Mouse (Mus musculus) stomach, embryonic 16.5 days (tissue): ENCODE measurements around the gene BC030867. TPM values are rescaled to one million over a fixed set of nuclear protein-coding genes. Genes with fewer than 3 reads are reported as not detected.

Experiments used
- ATAC-seq: fragments of 200-750 bp; cut with Nextera tagmentation; 2 replicates; pipeline ENCODE4 v1.8.0; 2017; ENCODE audit warnings: moderate number of reproducible peaks, moderate TSS enrichment; ENCODE audit not compliant: insufficient read depth, low FRiP score
- H3K27ac ChIP-seq: fragments of 300-500 bp; sonication (generic); 2 replicates; pipeline ENCODE4 v1.5.1; 2014; ENCODE audit warnings: low read length
- H3K27me3 ChIP-seq: fragments of 300-500 bp; sonication (generic); 2 replicates; pipeline ENCODE4 v1.6.1; 2014; ENCODE audit warnings: low read length, control low read depth, mixed read lengths; ENCODE audit not compliant: control insufficient read depth, insufficient read depth
- H3K36me3 ChIP-seq: fragments of 300-500 bp; sonication (generic); 2 replicates; pipeline ENCODE4 v1.6.1; 2014; ENCODE audit warnings: low read length; ENCODE audit not compliant: control insufficient read depth, insufficient read depth
- H3K4me1 ChIP-seq: fragments of 300-500 bp; sonication (generic); 2 replicates; pipeline ENCODE4 v1.6.1; 2014; ENCODE audit warnings: low read length, control low read depth, mixed read lengths; ENCODE audit not compliant: control insufficient read depth, insufficient read depth
- H3K4me2 ChIP-seq: fragments of 300-500 bp; sonication (generic); 2 replicates; pipeline ENCODE4 v1.6.1; 2014; ENCODE audit warnings: low read depth, low read length, mixed read lengths
- H3K4me3 ChIP-seq: fragments of 300-500 bp; sonication (generic); replicated peaks from 2 replicates; pipeline ENCODE4 v1.5.1; 2014; ENCODE audit warnings: mild to moderate bottlenecking, low read length
- H3K9ac ChIP-seq: fragments of 300-500 bp; sonication (generic); 2 replicates; pipeline ENCODE4 v1.6.1; 2014; ENCODE audit warnings: low read length
- H3K9me3 ChIP-seq: fragments of 300-500 bp; sonication (generic); replicated peaks from 2 replicates; pipeline ENCODE4 v1.6.1; 2016; ENCODE audit warnings: low read length, control low read depth; ENCODE audit not compliant: control insufficient read depth
- WGBS: fragments of 180-500 bp; shearing (Covaris S2); extraction: QIAGEN DNeasy Blood & Tissue Kit; methylation state at CpG from one replicate; pipeline ENCODE4 v1.1.7; 2014; 5-methylcytosine and 5-hydroxymethylcytosine counted together
- polyA plus RNA-seq: library from polyadenylated mRNA; unstranded; fragments of >200 nt; fragmentation: Nextera tagmentation; extraction: Ambion mirVana; gene quantifications from 2 replicates; pipeline ENCODE4 v1.2.1, GENCODE M21; 2015

Gene BC030867
- polyA plus RNA-seq, 1 experiment from 2014 or later = 12.4 TPM

DNA sequence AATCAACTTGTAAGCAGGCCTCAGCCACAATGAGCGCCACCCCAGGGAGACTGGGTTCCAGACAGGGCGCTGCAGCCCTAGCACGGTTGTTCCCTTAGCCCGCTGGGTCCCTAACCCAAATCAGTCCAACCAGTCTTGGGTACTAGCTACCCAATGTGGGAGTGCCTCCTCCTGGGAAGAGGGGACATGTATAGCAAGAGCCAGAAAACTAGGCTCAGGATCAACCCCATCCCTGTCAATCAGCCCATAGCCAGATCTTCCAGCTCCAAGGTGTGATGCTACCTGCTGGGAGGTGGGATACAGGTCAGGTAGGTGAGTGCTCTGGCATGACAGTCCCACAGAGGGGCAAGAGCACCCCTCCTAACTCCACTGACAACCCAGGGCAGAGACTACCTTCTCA is 41.5 kb downstream of the BC030867 start:
- peaks cover 11% of the 10 kb centered on the region; the same call in 1 of the 2 replicates for H3K36me3 ChIP-seq

DNA sequence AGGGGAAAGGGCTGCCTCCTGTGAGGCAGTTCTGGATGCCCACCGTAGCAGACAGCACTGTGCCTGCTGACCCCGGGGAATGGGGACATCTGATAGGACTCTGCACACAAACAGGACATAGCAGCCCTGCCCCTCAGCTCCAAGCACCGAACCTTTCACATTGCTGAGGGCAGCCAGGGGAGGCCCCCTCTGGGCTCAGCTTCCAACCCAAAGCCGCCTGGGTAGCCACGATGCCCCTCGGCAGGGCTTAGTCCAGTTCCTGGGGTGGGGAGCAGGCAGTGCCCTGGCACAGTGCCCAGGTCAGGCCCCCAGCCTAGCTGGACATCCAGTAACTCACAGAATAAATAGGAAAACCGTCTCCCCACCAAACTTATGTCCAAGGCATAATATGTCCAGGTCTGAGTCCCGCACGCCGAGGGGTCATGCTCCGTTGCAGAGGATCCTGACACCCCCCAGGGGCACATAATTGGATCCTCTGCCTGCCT is 42.4 kb downstream of the BC030867 start:
- 84% methylated on average over 11 of the region's 11 CpGs for WGBS
- Histone ChIP-seq H3K4me3 (no peak overlapping the region), H3K9me3 (no peaks in the 10 kb centered on the region), H3K36me3 (peaks cover 11% of the 10 kb centered on the region; the same call in 1 of the 2 replicates), H3K4me1 (peaks cover 15% of the 10 kb centered on the region), H3K9ac (no peak overlapping the region), H3K27me3 (no peaks in the 10 kb centered on the region), H3K27ac (no peak overlapping the region), H3K4me2 (no peak overlapping the region)
- no peak for ATAC-seq

More for the DNA sequence above, 41.5 kb downstream of the BC030867 start:
- Histone ChIP-seq H3K27me3 (no peaks in the 10 kb centered on the region), H3K4me3 (no peak overlapping the region), H3K9ac (no peak overlapping the region), H3K27ac (no peak overlapping the region), H3K9me3 (no peaks in the 10 kb centered on the region), H3K4me1 (peaks cover 18% of the 10 kb centered on the region), H3K4me2 (no peak overlapping the region)
- WGBS = 79% methylated on average over 4 of the region's 4 CpGs
- no peak for ATAC-seq

DNA sequence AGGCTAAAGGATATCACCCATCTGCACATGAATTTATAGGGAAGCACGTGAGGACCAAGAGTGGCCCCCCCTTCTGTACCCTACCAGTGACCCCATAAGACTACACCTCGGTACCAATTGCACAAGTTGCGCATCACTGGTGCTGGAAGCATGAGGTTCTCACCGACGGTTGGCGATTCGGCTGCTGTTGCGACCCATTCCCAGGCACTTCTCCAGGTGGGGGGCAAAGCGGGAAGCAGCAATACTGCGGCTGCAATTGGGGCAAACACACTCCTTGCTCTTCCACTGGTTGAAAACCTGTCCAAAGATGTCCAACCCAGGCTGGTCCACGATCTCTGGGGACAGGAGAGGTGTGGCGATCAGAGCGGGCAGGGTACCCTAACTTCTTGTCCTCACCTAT is 45.3 kb downstream of the BC030867 start:
- Histone ChIP-seq H3K9ac (0 out of 2 replicates have a peak overlapping the region, but pooled peaks have one; percentile 97), H3K36me3 (peaks cover 8% of the 10 kb centered on the region; the same call in 1 of the 2 replicates), H3K27ac (no peak overlapping the region), H3K4me3 (no peak overlapping the region), H3K4me1 (peaks cover 20% of the 10 kb centered on the region; the same call in 1 of the 2 replicates), H3K4me2 (no peak overlapping the region), H3K9me3 (no peaks in the 10 kb centered on the region), H3K27me3 (no peaks in the 10 kb centered on the region)
- 92% methylated on average over 13 of the region's 13 CpGs for WGBS
- no peak for ATAC-seq

DNA sequence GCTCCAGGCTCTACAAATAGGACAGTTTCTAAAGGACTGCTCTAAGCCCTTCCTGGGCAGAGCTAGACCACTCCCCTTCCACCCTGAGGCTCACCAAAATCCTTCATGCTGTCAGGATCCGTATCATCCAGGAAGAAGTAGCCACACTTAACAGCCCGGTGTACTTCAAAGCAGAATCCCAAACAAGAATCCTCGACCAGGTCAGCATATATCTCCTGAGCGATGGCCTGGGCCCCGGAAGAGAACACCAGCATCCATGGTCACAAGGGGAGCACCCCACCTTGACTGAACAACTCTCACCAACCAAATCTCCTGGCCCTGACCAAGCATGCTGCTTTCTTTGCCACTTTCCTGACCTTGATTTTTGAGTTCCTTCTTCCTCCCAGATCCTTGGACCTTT is 45.7 kb downstream of the BC030867 start:
- H3K4me3 ChIP-seq = no peak overlapping the region

DNA sequence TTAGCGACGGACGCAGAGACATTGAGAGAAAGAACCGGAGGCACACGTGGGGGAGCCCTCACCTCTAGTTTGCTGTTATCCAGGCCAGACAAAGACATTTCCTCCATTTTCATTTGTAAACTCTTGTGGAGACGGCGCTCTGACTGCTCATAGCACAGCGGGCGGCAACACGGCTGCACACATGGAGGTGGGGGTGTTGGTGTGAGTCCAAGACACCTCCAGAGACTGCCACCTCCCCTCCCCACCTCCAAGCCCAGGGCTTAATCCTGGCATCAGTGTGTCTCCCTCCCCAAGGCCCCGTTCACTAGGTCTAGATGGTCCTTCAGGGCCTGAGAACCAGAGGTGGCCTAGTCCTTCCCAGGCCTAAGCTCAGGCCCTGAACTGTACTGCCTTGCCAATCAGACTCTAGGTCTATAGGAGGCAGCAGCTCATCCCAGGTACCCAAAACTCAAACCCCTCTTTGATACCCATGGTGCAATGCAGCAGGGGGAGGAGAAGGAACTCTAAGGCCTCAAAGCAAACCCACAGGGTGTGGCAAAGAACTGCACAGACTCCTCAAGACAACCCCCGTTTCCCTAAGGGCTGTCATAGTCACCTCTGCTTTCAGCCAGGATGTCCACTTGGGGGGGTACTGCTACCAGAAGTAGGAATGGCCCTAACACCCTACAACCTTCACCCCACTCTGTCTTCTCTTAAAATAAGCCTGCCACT is 46.4 kb downstream of the BC030867 start:
- Histone ChIP-seq H3K27ac (peak overlapping the region; percentile 99), H3K36me3 (peaks cover 8% of the 10 kb centered on the region; the same call in 1 of the 2 replicates), H3K9ac (peak overlapping the region; percentile 97), H3K4me3 (peak overlapping the region; percentile 88), H3K9me3 (no peaks in the 10 kb centered on the region; the same call in 1 of the 2 replicates), H3K4me1 (peaks cover 20% of the 10 kb centered on the region; the same call in 1 of the 2 replicates), H3K27me3 (no peaks in the 10 kb centered on the region), H3K4me2 (peak overlapping the region; percentile 75)
- WGBS = 55% methylated on average over 12 of the region's 12 CpGs
- ATAC-seq = no peak

More for the DNA sequence above, 45.7 kb downstream of the BC030867 start:
- H3K4me1 ChIP-seq = peaks cover 20% of the 10 kb centered on the region; the same call in 1 of the 2 replicates
- H3K4me2 ChIP-seq = peak overlapping the region; percentile 75
- H3K36me3 ChIP-seq = peaks cover 8% of the 10 kb centered on the region; the same call in 1 of the 2 replicates
- peak overlapping the region; percentile 97; the same call in 1 of the 2 replicates for H3K9ac ChIP-seq
- WGBS = 61% methylated on average over 5 of the region's 5 CpGs
- ATAC-seq = no peak
- no peaks in the 10 kb centered on the region for H3K27me3 ChIP-seq
- no peaks in the 10 kb centered on the region for H3K9me3 ChIP-seq
- H3K27ac ChIP-seq = no peak overlapping the region; the same call in 1 of the 2 replicates

DNA sequence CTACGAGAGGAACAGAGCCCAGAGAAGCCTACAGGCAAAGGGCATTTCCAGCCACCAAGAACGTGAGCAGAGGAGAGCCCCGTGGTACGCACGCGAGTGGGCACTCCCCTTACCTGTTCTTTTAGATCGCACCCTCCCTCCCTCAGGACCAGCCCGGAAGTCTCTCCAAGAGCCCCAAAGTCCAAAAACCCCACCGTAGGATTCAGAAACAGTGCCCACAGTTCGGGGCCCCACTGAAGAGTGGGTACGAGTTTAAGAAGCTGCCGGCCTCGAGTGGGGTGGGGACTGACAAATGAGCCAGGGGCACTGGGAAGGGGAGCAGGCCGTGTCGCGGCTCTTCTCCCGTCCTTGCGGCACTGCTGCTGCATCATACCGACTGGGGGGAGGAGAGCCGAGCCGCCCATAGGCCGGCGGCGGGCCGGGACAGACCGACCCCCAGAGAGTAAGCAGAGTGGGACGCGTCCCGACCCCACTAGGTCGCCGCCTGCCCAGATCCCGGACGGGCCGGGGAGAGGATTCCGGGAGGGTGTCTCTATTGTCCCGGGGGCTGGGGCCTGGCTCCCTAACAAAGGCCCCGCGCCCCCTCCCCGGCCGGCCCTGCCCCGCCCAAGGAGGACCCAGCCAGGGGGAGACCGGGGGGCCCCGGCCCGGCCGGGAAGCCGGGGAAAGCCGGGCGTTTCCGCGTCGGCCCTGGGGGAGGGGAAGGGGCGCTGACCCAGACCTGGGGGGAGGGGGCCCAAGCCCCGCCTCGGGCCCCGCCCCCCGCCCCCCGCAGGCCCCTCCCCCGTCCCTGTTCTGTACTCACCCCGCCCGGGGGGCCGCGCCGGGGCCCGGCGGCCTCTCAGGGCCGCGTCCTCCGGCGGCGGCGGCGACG is 47.2 kb downstream of the BC030867 start:
- WGBS = under 1% methylated on average over 56 of the region's 73 CpGs
- H3K4me3 ChIP-seq = peak overlapping the region; percentile 88
- peak overlapping the region; percentile 75 for H3K4me2 ChIP-seq
- peaks cover 8% of the 10 kb centered on the region; the same call in 1 of the 2 replicates for H3K36me3 ChIP-seq
- peak overlapping the region; percentile 99 for H3K27ac ChIP-seq
- no peaks in the 10 kb centered on the region; the same call in 1 of the 2 replicates for H3K9me3 ChIP-seq
- H3K4me1 ChIP-seq = peaks cover 20% of the 10 kb centered on the region; the same call in 1 of the 2 replicates
- ATAC-seq = peak; percentile 39
- H3K9ac ChIP-seq = peak overlapping the region; percentile 97
- H3K27me3 ChIP-seq = no peaks in the 10 kb centered on the region

DNA sequence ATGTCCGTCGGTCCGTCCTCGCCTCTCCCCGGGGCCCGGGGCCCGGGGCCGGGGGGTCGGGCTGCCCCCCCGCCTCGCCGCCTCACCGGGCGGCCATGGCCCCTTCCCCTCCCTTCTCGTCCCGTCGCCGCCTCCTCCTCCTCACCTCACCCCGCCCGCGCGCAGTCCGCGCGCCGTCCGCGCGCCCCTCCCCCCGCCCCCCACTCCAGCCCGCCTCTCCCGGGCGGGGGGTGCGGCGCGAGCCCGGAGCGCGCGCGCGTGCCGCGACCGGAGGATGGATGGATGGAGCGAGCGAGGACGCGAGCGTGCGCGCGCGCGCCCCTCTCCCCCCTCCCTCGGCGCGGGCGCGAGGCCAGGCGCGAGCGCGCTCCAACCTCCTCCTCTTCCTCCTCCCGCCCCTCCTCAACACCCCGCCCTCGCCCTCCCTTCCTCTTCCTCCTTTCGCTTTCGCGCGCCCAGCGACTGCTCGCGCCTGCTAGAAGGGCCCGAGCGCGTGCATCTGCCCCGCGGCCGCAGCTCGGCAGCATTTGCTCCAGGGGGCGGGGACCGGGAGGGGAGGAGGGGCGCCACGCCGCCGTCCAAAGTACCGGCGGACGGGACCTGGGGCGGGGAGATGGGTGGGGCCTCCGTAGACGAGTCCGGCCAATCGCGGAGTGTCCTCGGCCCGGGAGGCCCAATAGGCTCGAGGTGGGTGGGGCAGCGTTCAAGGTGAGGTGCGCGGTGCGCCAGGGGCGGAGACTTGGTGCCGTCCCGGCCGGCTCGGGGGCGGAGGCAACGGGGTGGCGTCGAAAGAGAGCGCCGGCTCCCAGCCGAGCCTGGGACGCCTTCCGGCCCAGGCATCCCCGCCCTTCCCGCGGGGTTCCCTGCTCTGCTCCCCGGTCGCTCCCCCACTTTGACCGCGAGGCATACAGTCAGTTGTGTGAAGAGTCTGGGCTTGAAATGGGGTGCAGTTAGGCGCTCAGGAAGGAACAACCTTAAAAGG is 48.1 kb downstream of the BC030867 start, which contains the start of gene Atxn7l3:
Gene Atxn7l3 (minus strand): TSS at position 141 of the 982 bp plus-strand sequence.
- H3K27me3 ChIP-seq = no peaks in the 10 kb centered on the region
- no peaks in the 10 kb centered on the region; the same call in 1 of the 2 replicates for H3K9me3 ChIP-seq
- peak within 1 kb of the TSS; percentile 97 for H3K9ac ChIP-seq
- peaks cover 20% of the 10 kb centered on the region; the same call in 1 of the 2 replicates for H3K4me1 ChIP-seq
- WGBS = under 1% methylated on average over 82 of the region's 125 CpGs
- peak; percentile 95 for ATAC-seq
- no peaks in the 10 kb centered on the region for H3K36me3 ChIP-seq
- peak within 1 kb of the TSS; percentile 83 for H3K4me2 ChIP-seq
- H3K4me3 ChIP-seq = peak within 1 kb of the TSS; percentile 88
- H3K27ac ChIP-seq = peak within 1 kb of the TSS; percentile 99
